Mouse (Mus musculus) forebrain, embryonic 11.5 days (tissue): Measurements from ENCODE around the gene Ybx1. TPM values are rescaled to one million over a fixed set of nuclear protein-coding genes. Genes with fewer than 3 reads are reported as not detected.
A peak's percentile ranks its signal among the peaks of the same experiment; 100 is the strongest.

Experiments
- ATAC-seq: fragments of 200-750 bp; cut with Nextera tagmentation; replicated peaks from 2 replicates; pipeline ENCODE4 v1.8.0; 2017; ENCODE audit warnings: moderate TSS enrichment; ENCODE audit not compliant: low FRiP score
- DNase-seq: peaks from one replicate; pipeline ENCODE4 v3.0.0-alpha.2; 2017; ENCODE audit warnings: low spot score
- H3K27ac ChIP-seq: fragments of 300-500 bp; sonication (generic); 2 replicates; pipeline ENCODE4 v1.5.1; 2014; ENCODE audit warnings: low read depth, low read length
- H3K27me3 ChIP-seq: fragments of 300-500 bp; sonication (generic); 2 replicates; pipeline ENCODE4 v1.6.1; 2014; ENCODE audit warnings: mild to moderate bottlenecking, low read length, mixed read lengths; ENCODE audit not compliant: control insufficient read depth, insufficient read depth
- H3K36me3 ChIP-seq: fragments of 300-500 bp; sonication (generic); 2 replicates; pipeline ENCODE4 v1.6.1; 2014; ENCODE audit warnings: mild to moderate bottlenecking, low read length, moderate library complexity, mixed read lengths; ENCODE audit not compliant: control insufficient read depth, insufficient read depth
- H3K4me1 ChIP-seq: fragments of 300-500 bp; sonication (generic); replicated peaks from 2 replicates; pipeline ENCODE4 v1.6.1; 2014; ENCODE audit warnings: low read length, mixed read lengths; ENCODE audit not compliant: control insufficient read depth, insufficient read depth
- H3K4me2 ChIP-seq: fragments of 300-500 bp; sonication (generic); 2 replicates; pipeline ENCODE4 v1.6.1; 2014; ENCODE audit warnings: low read depth, mild to moderate bottlenecking, low read length, moderate library complexity, mixed read lengths; ENCODE audit not compliant: severe bottlenecking
- H3K4me3 ChIP-seq: fragments of 300-500 bp; sonication (generic); 2 replicates; pipeline ENCODE4 v1.5.1; 2014; ENCODE audit warnings: low read depth, low read length
- H3K9ac ChIP-seq: fragments of 300-500 bp; sonication (generic); 2 replicates; pipeline ENCODE4 v1.6.1; 2014; ENCODE audit warnings: low read length
- H3K9me3 ChIP-seq: fragments of 300-500 bp; sonication (generic); 2 replicates; pipeline ENCODE4 v1.6.1; 2016; ENCODE audit warnings: low read length, mixed read lengths; ENCODE audit not compliant: control insufficient read depth
- WGBS: fragments of 180-500 bp; shearing (Covaris S2); extraction: QIAGEN DNeasy Blood & Tissue Kit; methylation state at CpG from one replicate; pipeline ENCODE4 v1.1.7; 2014; 5-methylcytosine and 5-hydroxymethylcytosine counted together
- polyA plus RNA-seq: library from polyadenylated mRNA; unstranded; fragments of >200 nt; fragmentation: Nextera tagmentation; extraction: Ambion mirVana; gene quantifications from 2 replicates; pipeline ENCODE4 v1.2.1, GENCODE M21; 2014

Gene Ybx1
- polyA plus RNA-seq, 1 experiment from 2014 or later = 1,312 TPM

- Histone ChIP-seq H3K36me3 (peaks cover 2% of the 10 kb centered on the region; the same call in 1 of the 2 replicates), H3K4me3 (no peak overlapping the region), H3K9ac (no peak overlapping the region), H3K9me3 (no peaks in the 10 kb centered on the region), H3K4me1 (peaks cover 7% of the 10 kb centered on the region; the same call in 1 of the 2 replicates), H3K27me3 (no peaks in the 10 kb centered on the region), H3K27ac (no peak overlapping the region), H3K4me2 (no peak overlapping the region)
- peak; percentile 74 for ATAC-seq
- peak; percentile 79 for DNase-seq
- WGBS = 24% methylated on average over 13 of the region's 13 CpGs
These were observed 46.8 kb downstream of the Ybx1 start for GRCm38 (mm10) chr4:119247462-119248235.

- Histone ChIP-seq H3K27me3 (no peaks in the 10 kb centered on the region), H3K9me3 (no peaks in the 10 kb centered on the region), H3K9ac (no peak overlapping the region), H3K36me3 (peaks cover 2% of the 10 kb centered on the region; the same call in 1 of the 2 replicates), H3K27ac (no peak overlapping the region), H3K4me3 (no peak overlapping the region), H3K4me1 (peaks cover 7% of the 10 kb centered on the region; the same call in 1 of the 2 replicates), H3K4me2 (no peak overlapping the region)
- ATAC-seq (no peak), DNase-seq (no peak)
- WGBS = 79% methylated on average over 14 of the region's 14 CpGs
These were observed 47.6 kb downstream of the Ybx1 start for GRCm38 (mm10) chr4:119246688-119247225.

- Histone ChIP-seq H3K27me3 (no peaks in the 10 kb centered on the region), H3K27ac (no peak overlapping the region), H3K4me2 (no peak overlapping the region), H3K9me3 (no peaks in the 10 kb centered on the region), H3K4me3 (no peak overlapping the region), H3K4me1 (peaks cover 7% of the 10 kb centered on the region; the same call in 1 of the 2 replicates), H3K9ac (no peak overlapping the region), H3K36me3 (peaks cover 2% of the 10 kb centered on the region; the same call in 1 of the 2 replicates)
- DNase-seq = no peak
- WGBS = 82% methylated on average over 9 of the region's 9 CpGs
- no peak for ATAC-seq
These were observed 48.4 kb downstream of the Ybx1 start for GRCm38 (mm10) chr4:119245961-119246360.

- H3K27me3 ChIP-seq = no peaks in the 10 kb centered on the region
- H3K9me3 ChIP-seq = no peaks in the 10 kb centered on the region
- no peak overlapping the region for H3K4me2 ChIP-seq
- DNase-seq = no peak
- no peak overlapping the region for H3K4me3 ChIP-seq
- H3K4me1 ChIP-seq = peaks cover 7% of the 10 kb centered on the region; the same call in 1 of the 2 replicates
- H3K9ac ChIP-seq = no peak overlapping the region
- WGBS = 85% methylated on average over 7 of the region's 7 CpGs
- no peak overlapping the region for H3K27ac ChIP-seq
- peaks cover 2% of the 10 kb centered on the region; the same call in 1 of the 2 replicates for H3K36me3 ChIP-seq
- no peak for ATAC-seq
These were observed 48.8 kb downstream of the Ybx1 start for GRCm38 (mm10) chr4:119245556-119245955.

- Histone ChIP-seq H3K4me2 (no peak overlapping the region), H3K27ac (no peak overlapping the region), H3K27me3 (no peaks in the 10 kb centered on the region), H3K4me3 (no peak overlapping the region), H3K36me3 (peaks cover 2% of the 10 kb centered on the region; the same call in 1 of the 2 replicates), H3K4me1 (peaks cover 7% of the 10 kb centered on the region; the same call in 1 of the 2 replicates), H3K9me3 (no peaks in the 10 kb centered on the region), H3K9ac (no peak overlapping the region)
- WGBS = 83% methylated on average over 22 of the region's 22 CpGs
- no peak for DNase-seq
- no peak for ATAC-seq
These were observed 49.8 kb downstream of the Ybx1 start for GRCm38 (mm10) chr4:119244468-119245240.

- Histone ChIP-seq H3K27me3 (no peaks in the 10 kb centered on the region), H3K27ac (no peak overlapping the region), H3K9ac (no peak overlapping the region), H3K4me3 (no peak overlapping the region), H3K9me3 (no peaks in the 10 kb centered on the region), H3K4me1 (peaks cover 2% of the 10 kb centered on the region; the same call in 1 of the 2 replicates), H3K4me2 (no peak overlapping the region), H3K36me3 (peaks cover 2% of the 10 kb centered on the region; the same call in 1 of the 2 replicates)
- WGBS = 91% methylated on average over 12 of the region's 12 CpGs
- no peak for DNase-seq
- ATAC-seq = no peak
These were observed 51.8 kb downstream of the Ybx1 start for GRCm38 (mm10) chr4:119242571-119242970.

- Histone ChIP-seq H3K36me3 (peaks cover 2% of the 10 kb centered on the region; the same call in 1 of the 2 replicates), H3K4me3 (no peak overlapping the region), H3K27ac (no peak overlapping the region), H3K9me3 (no peaks in the 10 kb centered on the region), H3K27me3 (no peaks in the 10 kb centered on the region), H3K9ac (no peak overlapping the region), H3K4me2 (no peak overlapping the region), H3K4me1 (no peaks in the 10 kb centered on the region)
- ATAC-seq (no peak), DNase-seq (no peak)
- 91% methylated on average over 14 of the region's 14 CpGs for whole genome bisulfite sequencing
These were observed 52.7 kb downstream of the Ybx1 start for GRCm38 (mm10) chr4:119241664-119242063.

- no peak overlapping the region for H3K4me3 ChIP-seq
- 38% methylated on average over 12 of the region's 12 CpGs for WGBS
- H3K27me3 ChIP-seq = no peaks in the 10 kb centered on the region
- no peaks in the 10 kb centered on the region for H3K36me3 ChIP-seq
- peak overlapping the region; percentile 18; the same call in 1 of the 2 replicates for H3K4me2 ChIP-seq
- no peaks in the 10 kb centered on the region for H3K9me3 ChIP-seq
- H3K9ac ChIP-seq = peak overlapping the region; percentile 32
- ATAC-seq (peak; percentile 55), DNase-seq (peak; percentile 66)
- no peak overlapping the region for H3K27ac ChIP-seq
- no peaks in the 10 kb centered on the region for H3K4me1 ChIP-seq
These were observed 55.2 kb downstream of the Ybx1 start for GRCm38 (mm10) chr4:119239181-119239682.
